Mouse (Mus musculus) lung, postnatal 0 days (tissue): ENCODE results near the gene Atp6v0a4. TPM values are rescaled to one million over a fixed set of nuclear protein-coding genes. Genes with fewer than 3 reads are reported as not detected.
A peak's percentile ranks its signal among the peaks of the same experiment; 100 is the strongest.

Experiments
- ATAC-seq: fragments of 200-750 bp; cut with Nextera tagmentation; 2 replicates; pipeline ENCODE4 v1.8.0; 2017; ENCODE audit warnings: moderate library complexity
- DNase-seq: peaks from one replicate; pipeline ENCODE4 v3.0.0-alpha.2; 2016; ENCODE audit warnings: low spot score
- H3K27ac ChIP-seq: fragments of 300-500 bp; sonication (generic); 2 replicates; pipeline ENCODE4 v1.5.1; 2014; ENCODE audit warnings: antibody characterized with exemption, mild to moderate bottlenecking, low read length, mixed read lengths
- H3K27me3 ChIP-seq: fragments of 300-500 bp; sonication (generic); replicated peaks from 2 replicates; pipeline ENCODE4 v1.6.1; 2014; ENCODE audit warnings: low read length, mixed read lengths; ENCODE audit not compliant: insufficient read depth
- H3K36me3 ChIP-seq: fragments of 300-500 bp; sonication (generic); 2 replicates; pipeline ENCODE4 v1.6.1; 2014; ENCODE audit warnings: low read length, mixed read lengths; ENCODE audit not compliant: insufficient read depth
- H3K4me1 ChIP-seq: fragments of 300-500 bp; sonication (generic); 2 replicates; pipeline ENCODE4 v1.6.1; 2014; ENCODE audit warnings: antibody characterized with exemption, low read depth, low read length, mixed read lengths; ENCODE audit not compliant: insufficient read depth
- H3K4me2 ChIP-seq: fragments of 300-500 bp; sonication (generic); replicated peaks from 2 replicates; pipeline ENCODE4 v1.6.1; 2014; ENCODE audit warnings: low read depth, mild to moderate bottlenecking, low read length, moderate library complexity, mixed read lengths
- H3K4me3 ChIP-seq: fragments of 300-500 bp; sonication (generic); 2 replicates; pipeline ENCODE4 v1.5.1; 2014; ENCODE audit warnings: low read depth, low read length
- H3K9ac ChIP-seq: fragments of 300-500 bp; sonication (generic); replicated peaks from 2 replicates; pipeline ENCODE4 v1.6.1; 2014; ENCODE audit warnings: low read depth, mild to moderate bottlenecking
- H3K9me3 ChIP-seq: fragments of 300-500 bp; sonication (generic); 2 replicates; pipeline ENCODE4 v1.6.1; 2016; ENCODE audit warnings: low read length, mixed read lengths
- CTCF ChIP-seq: IDR thresholded peaks from 2 replicates; pipeline ENCODE4 v1.5.1; 2016; ENCODE audit warnings: antibody characterized with exemption, mild to moderate bottlenecking
- EP300 ChIP-seq: IDR thresholded peaks from 2 replicates; pipeline ENCODE4 v1.6.1; 2016; ENCODE audit warnings: antibody characterized with exemption, mild to moderate bottlenecking, control low read depth
- WGBS: fragments of 180-500 bp; shearing (Covaris S2); extraction: QIAGEN DNeasy Blood & Tissue Kit; methylation state at CpG from one replicate; pipeline ENCODE4 v1.1.7; 2014; 5-methylcytosine and 5-hydroxymethylcytosine counted together
- polyA plus RNA-seq: library from polyadenylated mRNA; unstranded; fragments of >200 nt; fragmentation: Nextera tagmentation; extraction: Ambion mirVana; gene quantifications from 2 replicates; pipeline ENCODE4 v1.2.1, GENCODE M21; 2015

Gene Atp6v0a4
- polyA plus RNA-seq, 1 experiment from 2014 or later, result 20.0 TPM

GRCm38 (mm10) chr6:38129883-38130282 is 5.5 kb upstream of the Atp6v0a4 start:
- DNase-seq (no peak), ATAC-seq (no peak)
- Histone ChIP-seq H3K4me1 (no peaks in the 10 kb centered on the region), H3K9ac (no peak overlapping the region), H3K27ac (no peak overlapping the region), H3K9me3 (no peaks in the 10 kb centered on the region), H3K27me3 (no peaks in the 10 kb centered on the region), H3K4me2 (no peak overlapping the region), H3K36me3 (no peaks in the 10 kb centered on the region), H3K4me3 (no peak overlapping the region)
- WGBS, result 94% methylated on average over 5 of the region's 5 CpGs
- TF ChIP-seq EP300 (no peak), CTCF (peak; percentile 42)

DNA sequence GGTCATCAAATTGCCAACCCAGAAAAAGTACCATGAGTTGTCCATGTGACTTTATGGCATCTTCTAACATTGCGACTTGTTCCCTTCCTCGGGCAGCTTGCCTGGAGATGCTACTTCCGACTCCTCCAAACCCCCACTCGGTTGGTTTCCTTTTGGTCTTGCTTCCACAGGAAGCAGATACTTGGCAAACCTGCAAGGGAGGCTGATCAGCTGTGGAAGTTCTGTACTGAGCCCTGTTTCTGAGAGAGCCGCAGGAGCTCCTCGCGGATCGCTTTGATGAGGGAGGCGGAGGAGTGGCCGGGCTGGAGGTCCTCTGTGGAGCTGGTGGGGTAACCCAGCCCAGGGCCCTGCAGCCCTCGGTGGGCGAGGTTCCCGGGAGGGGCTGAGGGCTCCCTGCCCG is 3.7 kb upstream of the Atp6v0a4 start:
- Histone ChIP-seq H3K36me3 (no peaks in the 10 kb centered on the region), H3K9ac (no peak overlapping the region), H3K4me3 (no peak overlapping the region), H3K4me1 (no peaks in the 10 kb centered on the region), H3K9me3 (no peaks in the 10 kb centered on the region), H3K27me3 (no peaks in the 10 kb centered on the region), H3K27ac (no peak overlapping the region), H3K4me2 (no peak overlapping the region)
- no peak for DNase-seq
- no peak for ATAC-seq
- no peak for TF ChIP-seq EP300
- TF ChIP-seq CTCF, result no peak
- 73% methylated on average over 14 of the region's 14 CpGs for WGBS

DNA sequence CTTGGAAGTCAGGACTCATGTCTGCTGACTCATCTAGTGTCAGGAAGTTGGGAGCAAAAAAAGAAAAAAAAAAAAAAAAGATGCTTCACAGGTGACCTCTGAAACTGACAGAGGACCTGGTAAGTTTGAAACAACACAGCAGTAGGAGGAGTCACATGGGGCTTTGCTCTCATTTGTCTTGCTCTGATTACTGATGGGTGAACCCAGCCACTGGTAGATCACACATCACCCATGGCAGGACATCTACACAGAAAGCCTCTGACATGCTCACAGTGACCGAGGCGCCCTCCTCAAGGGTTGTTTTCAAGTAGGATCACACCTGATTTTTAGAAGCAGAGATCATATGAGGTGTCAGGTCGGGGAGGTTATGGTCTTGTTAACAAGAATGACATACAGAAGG is 1.1 kb upstream of the Atp6v0a4 start:
- no peaks in the 10 kb centered on the region for H3K9me3 ChIP-seq
- no peak for TF ChIP-seq CTCF
- no peak for TF ChIP-seq EP300
- H3K27ac ChIP-seq, result no peak overlapping the region
- no peak overlapping the region for H3K4me3 ChIP-seq
- no peak for DNase-seq
- H3K4me2 ChIP-seq, result no peak overlapping the region
- no peaks in the 10 kb centered on the region for H3K4me1 ChIP-seq
- 88% methylated on average over 3 of the region's 3 CpGs for WGBS
- H3K27me3 ChIP-seq, result no peaks in the 10 kb centered on the region
- H3K9ac ChIP-seq, result no peak overlapping the region
- H3K36me3 ChIP-seq, result no peaks in the 10 kb centered on the region
- ATAC-seq, result no peak

GRCm38 (mm10) chr6:38124882-38125281 is 496 bp upstream of the Atp6v0a4 start:
- no peaks in the 10 kb centered on the region for H3K4me1 ChIP-seq
- H3K27me3 ChIP-seq, result no peaks in the 10 kb centered on the region
- peak overlapping the region; percentile 87 for H3K27ac ChIP-seq
- DNase-seq, result no peak
- H3K4me3 ChIP-seq, result no peak overlapping the region
- WGBS, result 88% methylated on average over 5 of the region's 5 CpGs
- ATAC-seq, result no peak
- no peaks in the 10 kb centered on the region for H3K9me3 ChIP-seq
- no peak overlapping the region for H3K4me2 ChIP-seq
- TF ChIP-seq CTCF (no peak), EP300 (no peak)
- no peaks in the 10 kb centered on the region for H3K36me3 ChIP-seq
- H3K9ac ChIP-seq, result no peak overlapping the region

DNA sequence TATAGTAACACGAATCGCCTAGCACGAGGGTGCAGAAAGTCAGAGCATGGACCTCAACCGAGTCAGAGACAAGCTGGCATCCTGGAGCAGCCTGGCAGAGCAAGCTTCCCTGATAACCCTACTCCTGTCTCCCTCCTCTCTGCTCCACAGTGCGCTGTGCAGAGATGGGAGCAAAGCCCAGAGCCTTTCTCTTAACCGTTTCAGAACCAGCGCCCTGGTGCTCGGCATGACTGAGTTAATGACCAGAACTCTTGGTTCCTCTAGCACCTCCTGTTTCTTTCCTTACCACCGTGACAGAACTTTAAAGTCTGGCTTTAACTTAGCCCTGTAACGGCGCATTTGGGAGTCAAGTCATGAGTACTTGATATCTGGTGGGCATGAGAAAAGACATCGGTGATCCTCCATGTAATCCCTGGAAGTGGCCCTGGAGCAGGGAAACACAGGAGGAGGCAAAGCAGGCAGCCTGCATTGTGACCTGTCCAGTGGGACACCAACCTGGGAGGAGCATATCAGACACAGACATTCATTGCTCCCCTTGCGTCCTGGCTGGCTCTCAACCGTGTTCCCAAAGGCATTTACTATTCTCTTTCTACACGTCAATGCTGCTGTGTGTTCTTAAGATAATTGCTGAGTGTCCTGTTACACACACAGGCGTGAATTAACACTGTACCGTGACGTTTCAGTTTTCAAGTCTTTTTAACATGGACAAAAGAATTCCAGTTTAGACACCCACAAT is 747 bp downstream of the Atp6v0a4 start:
- no peaks in the 10 kb centered on the region for H3K4me1 ChIP-seq
- no peaks in the 10 kb centered on the region for H3K9me3 ChIP-seq
- peak; percentile 23 for ATAC-seq
- H3K9ac ChIP-seq, result no peak overlapping the region
- 59% methylated on average over 18 of the region's 18 CpGs for WGBS
- peak overlapping the region; percentile 87 for H3K27ac ChIP-seq
- H3K4me3 ChIP-seq, result no peak overlapping the region
- H3K4me2 ChIP-seq, result no peak overlapping the region
- no peaks in the 10 kb centered on the region for H3K27me3 ChIP-seq
- DNase-seq, result no peak
- TF ChIP-seq EP300 (no peak), CTCF (no peak)
- no peaks in the 10 kb centered on the region for H3K36me3 ChIP-seq

DNA sequence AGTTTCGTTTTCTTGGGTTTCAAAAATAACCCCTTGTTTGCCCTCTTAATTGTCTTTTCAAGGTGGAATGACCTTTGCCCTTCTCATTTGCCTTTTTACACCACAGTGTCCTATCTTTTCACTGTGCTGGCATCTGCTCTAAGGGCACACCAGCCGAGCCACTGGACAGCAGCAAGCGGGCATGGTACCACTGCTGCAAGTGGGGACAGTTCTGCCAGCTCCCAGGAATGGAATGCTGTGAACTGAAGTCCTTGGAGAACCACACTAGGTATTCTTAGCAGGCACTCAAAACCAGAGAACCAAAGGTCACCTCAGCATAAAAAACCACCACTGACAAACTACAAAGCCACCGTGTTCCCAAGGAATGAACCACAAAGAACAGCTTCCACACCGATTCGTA is 1.6 kb downstream of the Atp6v0a4 start:
- WGBS, result 49% methylated on average over 6 of the region's 6 CpGs
- H3K9me3 ChIP-seq, result no peaks in the 10 kb centered on the region
- H3K9ac ChIP-seq, result no peak overlapping the region
- H3K4me2 ChIP-seq, result no peak overlapping the region
- peak overlapping the region; percentile 87 for H3K27ac ChIP-seq
- TF ChIP-seq EP300, result peak; percentile 96
- TF ChIP-seq CTCF, result no peak
- H3K4me1 ChIP-seq, result no peaks in the 10 kb centered on the region
- ATAC-seq (peak; percentile 47), DNase-seq (peak; percentile 85)
- H3K36me3 ChIP-seq, result no peaks in the 10 kb centered on the region
- no peaks in the 10 kb centered on the region for H3K27me3 ChIP-seq
- no peak overlapping the region for H3K4me3 ChIP-seq
